Mouse (Mus musculus) heart, postnatal 36 days (tissue): ENCODE measurements around the gene Pkd1l1. TPM values are rescaled to one million over a fixed set of nuclear protein-coding genes. Genes with fewer than 3 reads are reported as not detected.

ENCODE experiments used
- total RNA-seq, 2 experiments: library from RNA; stranded (reverse); gene quantifications; 2 replicates each; pipeline ENCODE4 v1.2.3; 2021

Pkd1l1 gene
- total RNA-seq, 2 experiments from 2014 or later, result not detected

Other genes with a start within 250 kb of the Pkd1l1 start
- gene Hus1, start 37.9 kb upstream of the Pkd1l1 start, total RNA-seq, result 10 to 100 TPM in 1 of 2 experiments, 1 to 10 TPM in 1; 9.9 to 11.7 TPM
- 1 to 10 TPM; 1.1 to 2.0 TPM for gene Gm11992, start 75.3 kb upstream of the Pkd1l1 start, total RNA-seq
- gene Sun3, start 75.7 kb upstream of the Pkd1l1 start, total RNA-seq, result 1 to 10 TPM; 1.9 to 3.1 TPM
- gene Upp1, start 144.8 kb upstream of the Pkd1l1 start, total RNA-seq, result 1 to 10 TPM; 5.7 to 6.3 TPM
- not detected for gene Abca13, start 218.7 kb upstream of the Pkd1l1 start, total RNA-seq